Mouse (Mus musculus) thymus, postnatal 36 days (tissue): Measurements from ENCODE around the gene Gm45837.
"Not testable (repeated sequence)": the region's sequence is repeated elsewhere in the genome, so short reads cannot be mapped to it uniquely, and the experiment has no call there.

Source experiments
- DNase-seq, 2 experiments: peaks; one replicate each; pipeline ENCODE4 v3.0.0; 2022; ENCODE audit warnings: mixed read lengths in 2 of 2

The Gm45837 gene

GRCm38 (mm10) chr7:101509212-101509611 lies 98.5 kb downstream of the Gm45837 start:
- no peak for DNase-seq

GRCm38 (mm10) chr7:101513655-101514054 lies 103.0 kb downstream of the Gm45837 start:
- DNase-seq, result no peak

- DNase-seq, result no peak
Measured at GRCm38 (mm10) chr7:101514768-101515167, 104.1 kb downstream of the Gm45837 start.

- no peak for DNase-seq
Measured at GRCm38 (mm10) chr7:101515295-101515694, 104.6 kb downstream of the Gm45837 start.

GRCm38 (mm10) chr7:101516460-101516859 lies 105.8 kb downstream of the Gm45837 start:
- DNase-seq, result peak in 1 of 2 experiments; percentile 33

GRCm38 (mm10) chr7:101521696-101522095 lies 111.0 kb downstream of the Gm45837 start:
- DNase-seq, result no peak

GRCm38 (mm10) chr7:101523205-101523604 lies 112.5 kb downstream of the Gm45837 start:
- no peak for DNase-seq

GRCm38 (mm10) chr7:101526484-101526883 lies 115.8 kb downstream of the Gm45837 start:
- DNase-seq, result no peak

- no peak for DNase-seq
Measured at GRCm38 (mm10) chr7:101534428-101534827, 123.7 kb downstream of the Gm45837 start.

GRCm38 (mm10) chr7:101535102-101535501 lies 124.4 kb downstream of the Gm45837 start:
- no peak for DNase-seq

GRCm38 (mm10) chr7:101535517-101535916 lies 124.8 kb downstream of the Gm45837 start:
- no peak for DNase-seq

GRCm38 (mm10) chr7:101537541-101537940 lies 126.9 kb downstream of the Gm45837 start:
- peak in 1 of 2 experiments; percentile 13 for DNase-seq

- DNase-seq, result peak; percentile 11 to 20
Measured at GRCm38 (mm10) chr7:101538141-101538933, 127.7 kb downstream of the Gm45837 start.

GRCm38 (mm10) chr7:101539774-101540173 lies 129.1 kb downstream of the Gm45837 start:
- DNase-seq, result no peak

GRCm38 (mm10) chr7:101540684-101541083 lies 130.0 kb downstream of the Gm45837 start:
- DNase-seq, result no peak

- DNase-seq, result peak; percentile 64 to 66
Measured at GRCm38 (mm10) chr7:101541132-101541531, 130.4 kb downstream of the Gm45837 start.

- DNase-seq, result no peak
Measured at GRCm38 (mm10) chr7:101541734-101542133, 131.0 kb downstream of the Gm45837 start.

GRCm38 (mm10) chr7:101547651-101548050 lies 137.0 kb downstream of the Gm45837 start:
- no peak for DNase-seq

- DNase-seq, result no peak
Measured at GRCm38 (mm10) chr7:101549266-101549665, 138.6 kb downstream of the Gm45837 start.

- DNase-seq, result peak in 1 of 2 experiments; percentile 17
Measured at GRCm38 (mm10) chr7:101550686-101551485, 140.2 kb downstream of the Gm45837 start.

GRCm38 (mm10) chr7:101551530-101551929 lies 140.8 kb downstream of the Gm45837 start:
- no peak for DNase-seq

GRCm38 (mm10) chr7:101555473-101555872 lies 144.8 kb downstream of the Gm45837 start:
- DNase-seq, result not testable (repeated sequence)

- DNase-seq, result no peak
Measured at GRCm38 (mm10) chr7:101557391-101557790, 146.7 kb downstream of the Gm45837 start.

GRCm38 (mm10) chr7:101559393-101559792 lies 148.7 kb downstream of the Gm45837 start:
- DNase-seq, result not testable (repeated sequence)
